Mouse (Mus musculus) adrenal gland (tissue): Measurements from ENCODE around the gene Timp3.

Source experiments
- intact Hi-C: fragments of 180-260 bp; cut with DNase I; formaldehyde crosslinking; loops from one replicate; pipeline ENCODE4 v1.15.1; 2025

Gene Timp3

DNA sequence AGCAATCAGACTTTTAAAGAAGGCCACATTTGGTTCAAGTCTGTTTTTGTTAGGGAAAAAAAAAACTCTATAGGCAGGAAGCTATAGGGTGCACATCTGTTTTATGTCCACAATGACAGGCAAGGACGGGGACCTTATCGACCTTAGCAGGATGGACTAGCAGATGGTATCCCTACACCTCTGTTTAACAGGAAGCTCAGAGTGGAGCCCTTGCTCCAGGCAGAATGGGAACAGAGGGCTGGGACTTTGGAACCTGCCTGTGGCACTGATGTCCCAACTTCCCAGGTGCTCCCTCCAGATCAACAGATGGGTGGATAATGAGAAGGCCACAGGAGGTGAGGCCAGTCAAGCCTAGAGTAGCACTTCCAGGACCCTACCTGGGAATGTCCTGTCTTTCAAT, 80.5 kb downstream of the Timp3 start:
- intact Hi-C loops = loop anchor here (10.0 kb wide), 1 partner anchor 64 kb away; no protein-coding TSS in a partner anchor

DNA sequence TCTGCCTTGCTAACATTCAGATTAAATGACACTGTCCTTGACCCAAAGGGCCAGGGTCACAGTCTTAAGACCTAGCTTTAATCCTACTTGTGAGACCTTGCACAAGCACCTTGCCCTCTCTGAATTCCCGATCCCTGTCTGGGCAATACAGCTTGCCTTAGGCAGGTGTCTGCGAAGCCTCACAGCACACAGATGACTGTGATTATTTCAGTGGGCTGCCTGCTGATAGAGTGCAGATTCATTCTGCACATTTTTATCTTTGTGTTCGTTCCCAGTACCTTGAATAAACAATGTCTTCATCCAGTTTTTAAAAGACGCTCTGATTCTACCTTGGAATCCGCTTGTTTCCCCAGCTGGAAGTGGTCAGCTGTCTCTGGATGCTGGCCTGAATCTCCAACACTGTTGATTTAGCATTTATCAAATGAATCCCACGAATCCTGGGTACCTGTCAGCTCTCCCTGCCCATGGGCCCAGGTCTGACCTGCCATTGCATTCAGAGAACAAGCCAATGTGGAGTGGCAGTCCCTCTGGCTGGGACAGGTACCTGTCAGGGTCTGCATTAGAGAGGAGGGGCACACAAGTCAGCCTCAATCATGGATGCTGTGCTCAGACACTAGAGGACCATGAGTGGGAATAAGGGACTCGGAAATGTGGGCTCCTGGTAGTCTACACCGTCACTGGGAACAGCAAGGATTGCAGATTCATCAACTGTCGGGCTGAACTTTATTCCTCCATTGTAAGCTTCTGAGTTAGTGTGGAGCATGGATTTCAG, 81.2 kb downstream of the Timp3 start:
- intact Hi-C loops = loop anchor here (10.0 kb wide), 1 partner anchor 63 kb away; no protein-coding TSS in a partner anchor

DNA sequence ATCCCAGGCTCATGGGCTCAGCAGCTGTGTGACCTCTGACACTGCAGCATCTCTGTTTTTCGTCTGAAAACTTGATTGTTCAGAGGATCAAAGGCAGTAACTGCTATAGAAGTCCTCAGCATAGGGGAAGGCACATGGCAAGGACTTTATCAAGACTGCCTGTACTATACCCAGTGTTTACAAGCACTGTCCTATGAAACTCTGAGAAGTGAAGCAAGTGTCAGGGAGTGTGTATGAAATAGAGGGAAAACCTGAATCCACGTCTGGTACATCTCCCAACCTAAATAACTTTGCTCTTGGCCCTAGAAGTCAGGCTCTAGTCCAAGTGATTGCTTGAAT, 81.7 kb downstream of the Timp3 start:
- intact Hi-C loops = loop anchor here (10.0 kb wide), 1 partner anchor 63 kb away; no protein-coding TSS in a partner anchor

DNA sequence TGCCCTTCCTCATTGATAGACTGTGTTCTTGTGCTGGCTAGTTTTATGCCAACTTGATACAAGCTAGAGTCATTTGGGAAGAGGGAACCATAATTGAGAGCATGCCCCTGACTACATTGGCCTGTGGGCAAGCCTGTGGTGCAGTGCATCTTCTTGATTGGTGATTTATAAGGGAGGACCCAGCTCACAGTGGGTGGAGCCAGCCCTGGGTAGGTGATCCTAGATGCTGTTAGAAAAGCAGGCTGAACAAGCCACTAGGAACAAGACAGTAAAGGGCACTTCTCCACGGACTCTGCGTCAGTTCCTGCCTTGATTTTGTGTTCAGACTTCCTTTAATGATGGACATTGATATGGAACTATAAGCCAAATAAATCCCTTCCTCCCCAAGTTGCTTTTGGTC, 84.5 kb downstream of the Timp3 start:
- intact Hi-C loops = loop anchor here (10.0 kb wide), 1 partner anchor 60 kb away; no protein-coding TSS in a partner anchor

DNA sequence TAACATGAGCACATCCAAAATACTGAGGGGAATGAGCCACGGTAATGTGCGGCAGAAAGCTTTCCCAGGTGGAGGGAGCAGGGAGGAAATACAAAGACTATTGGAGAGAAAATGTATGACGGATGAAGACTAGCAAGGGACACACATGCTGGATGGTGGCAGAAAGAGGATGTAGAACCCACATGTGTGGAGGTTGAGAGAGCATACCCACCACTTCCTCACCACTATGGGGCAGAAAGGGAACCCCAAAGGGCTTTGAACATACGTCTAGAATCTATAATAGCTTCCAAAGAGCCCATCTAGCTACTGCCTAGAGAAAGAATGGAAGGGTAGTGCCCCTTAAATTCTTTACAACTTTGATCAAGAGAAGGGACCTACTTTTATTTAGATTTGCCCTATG, 85.5 kb downstream of the Timp3 start:
- intact Hi-C loops = loop anchor here (10.0 kb wide), 1 partner anchor 59 kb away; no protein-coding TSS in a partner anchor

DNA sequence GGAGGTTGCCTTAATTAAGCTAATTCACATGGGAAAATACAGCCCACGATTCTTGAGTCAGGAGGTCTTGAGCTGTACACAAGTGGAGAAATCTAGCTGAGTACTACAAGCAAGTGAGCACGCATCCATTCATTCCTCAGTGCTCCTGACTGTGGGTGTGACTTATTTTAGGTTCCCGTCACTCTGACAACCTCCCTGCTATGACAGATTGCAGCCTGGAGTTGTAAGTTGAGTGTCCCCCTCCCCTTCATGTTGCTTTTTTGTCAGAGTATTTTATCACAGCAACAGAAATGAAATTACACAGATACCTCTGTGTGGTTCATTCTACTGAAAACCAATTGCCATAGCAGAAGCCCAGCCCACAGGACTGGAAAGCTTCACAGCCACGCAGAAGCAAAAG, 86.1 kb downstream of the Timp3 start:
- intact Hi-C loops = loop anchor here (10.0 kb wide), 1 partner anchor 59 kb away; no protein-coding TSS in a partner anchor

DNA sequence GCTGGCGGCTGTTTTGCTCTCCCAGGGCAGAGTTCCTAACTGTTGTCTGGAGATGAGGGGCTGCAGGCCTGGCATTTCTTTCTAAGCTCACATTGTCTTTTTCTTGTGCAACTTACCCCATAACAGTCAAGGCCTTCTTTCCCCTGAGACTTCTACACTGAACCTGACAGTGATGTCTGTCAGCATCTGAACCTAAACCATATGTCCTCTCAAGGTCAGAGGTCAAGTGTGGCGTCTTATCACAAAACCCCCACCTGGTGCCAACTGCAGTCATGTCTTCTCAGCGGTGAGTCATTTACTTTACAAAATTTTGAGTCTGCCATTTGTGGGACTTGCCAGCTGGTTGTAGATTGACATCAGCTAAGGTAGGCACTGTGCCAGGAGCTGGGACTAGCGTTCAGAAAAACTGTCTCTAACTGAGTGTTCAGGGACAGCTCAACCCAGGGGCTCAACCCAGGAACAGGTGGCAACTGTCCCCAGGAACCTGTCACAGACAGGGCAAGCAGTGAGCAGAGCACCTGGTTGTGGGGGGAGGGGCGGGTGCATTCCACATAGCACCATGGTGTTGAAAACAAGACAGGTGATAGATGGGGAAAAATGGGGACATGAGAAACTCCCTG, 87.8 kb downstream of the Timp3 start:
- intact Hi-C loops = loop anchor here (10.0 kb wide), 1 partner anchor 57 kb away; no protein-coding TSS in a partner anchor

DNA sequence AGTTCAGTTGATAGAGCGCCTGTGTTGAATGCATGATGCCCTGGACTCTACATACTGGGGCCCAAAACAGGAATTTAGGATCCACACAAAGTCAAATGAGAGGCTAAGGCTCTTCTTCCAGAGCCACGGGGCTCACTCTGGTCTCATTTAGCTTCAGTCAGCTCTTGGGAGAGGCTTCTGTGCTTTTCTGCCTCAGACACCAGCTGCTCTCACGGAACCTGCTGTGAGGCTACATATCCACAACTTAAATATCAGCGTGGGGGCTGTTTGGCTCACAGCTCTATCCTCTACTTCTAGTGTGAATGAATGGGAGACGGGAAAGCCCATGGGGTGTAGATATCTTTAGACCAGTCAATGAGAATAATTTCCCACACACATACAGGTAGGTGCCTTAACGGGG, 88.6 kb downstream of the Timp3 start:
- intact Hi-C loops = loop anchor here (10.0 kb wide), 1 partner anchor 56 kb away; no protein-coding TSS in a partner anchor

DNA sequence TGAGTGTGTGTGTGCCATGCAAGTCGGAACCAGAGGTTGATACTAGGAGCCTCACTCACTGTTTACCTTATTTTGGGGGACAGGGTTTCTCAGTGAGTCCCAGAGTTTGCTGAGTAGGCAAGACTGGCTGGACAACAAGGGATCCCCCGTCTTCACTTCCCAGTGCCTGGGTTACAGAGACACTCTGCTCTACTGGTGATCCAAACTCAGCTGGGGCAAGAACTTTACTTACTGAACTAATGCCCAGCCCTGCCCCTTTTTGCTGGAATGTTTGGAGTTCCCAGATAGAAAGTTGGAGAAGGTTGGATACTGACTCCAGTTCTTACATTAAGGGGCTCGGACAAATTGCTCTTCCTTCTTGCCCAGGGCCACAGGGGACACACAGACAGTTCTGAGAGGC, 89.2 kb downstream of the Timp3 start:
- intact Hi-C loops = loop anchor here (10.0 kb wide), 1 partner anchor 55 kb away; no protein-coding TSS in a partner anchor

DNA sequence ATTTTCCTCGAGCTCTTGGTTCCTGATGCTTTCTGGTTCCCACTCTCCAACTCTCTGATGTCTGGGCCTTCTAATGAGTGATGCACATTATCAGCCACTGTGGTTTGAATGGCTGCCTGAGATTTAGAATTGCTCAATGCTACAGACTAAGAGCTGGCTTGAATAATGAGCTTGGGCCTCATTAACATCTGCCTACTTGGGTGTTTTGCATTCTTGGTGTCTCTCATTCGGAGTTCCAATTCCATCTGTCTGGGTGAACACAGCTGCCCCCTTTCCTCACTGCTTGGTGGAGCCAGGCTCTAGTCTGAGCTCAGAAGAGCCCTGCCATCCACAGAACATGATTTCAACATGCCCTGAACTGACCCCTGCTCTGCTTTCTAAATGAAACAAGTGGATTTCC, 89.7 kb downstream of the Timp3 start:
- intact Hi-C loops = loop anchor here (10.0 kb wide), 1 partner anchor 55 kb away; no protein-coding TSS in a partner anchor

DNA sequence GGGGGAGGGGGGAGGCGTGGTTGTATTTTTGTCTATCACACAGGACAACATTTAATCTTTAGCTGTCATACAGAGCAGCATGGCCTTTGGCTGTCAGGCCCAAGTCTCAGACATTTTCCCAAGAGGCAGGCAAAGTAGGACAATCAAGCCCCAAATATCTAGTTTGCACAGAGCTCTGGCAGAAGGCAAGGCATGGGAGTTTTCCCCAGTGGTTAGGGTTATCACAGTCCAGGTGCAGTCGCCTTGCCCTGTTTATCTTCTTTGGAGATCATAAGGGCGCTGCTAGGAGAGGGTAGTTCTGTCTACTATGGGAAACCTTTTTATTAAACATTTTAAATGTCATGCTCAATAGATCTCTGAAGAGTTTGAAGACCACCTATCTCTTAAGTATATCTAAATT, 92.2 kb downstream of the Timp3 start:
- intact Hi-C loops = no loop called here

DNA sequence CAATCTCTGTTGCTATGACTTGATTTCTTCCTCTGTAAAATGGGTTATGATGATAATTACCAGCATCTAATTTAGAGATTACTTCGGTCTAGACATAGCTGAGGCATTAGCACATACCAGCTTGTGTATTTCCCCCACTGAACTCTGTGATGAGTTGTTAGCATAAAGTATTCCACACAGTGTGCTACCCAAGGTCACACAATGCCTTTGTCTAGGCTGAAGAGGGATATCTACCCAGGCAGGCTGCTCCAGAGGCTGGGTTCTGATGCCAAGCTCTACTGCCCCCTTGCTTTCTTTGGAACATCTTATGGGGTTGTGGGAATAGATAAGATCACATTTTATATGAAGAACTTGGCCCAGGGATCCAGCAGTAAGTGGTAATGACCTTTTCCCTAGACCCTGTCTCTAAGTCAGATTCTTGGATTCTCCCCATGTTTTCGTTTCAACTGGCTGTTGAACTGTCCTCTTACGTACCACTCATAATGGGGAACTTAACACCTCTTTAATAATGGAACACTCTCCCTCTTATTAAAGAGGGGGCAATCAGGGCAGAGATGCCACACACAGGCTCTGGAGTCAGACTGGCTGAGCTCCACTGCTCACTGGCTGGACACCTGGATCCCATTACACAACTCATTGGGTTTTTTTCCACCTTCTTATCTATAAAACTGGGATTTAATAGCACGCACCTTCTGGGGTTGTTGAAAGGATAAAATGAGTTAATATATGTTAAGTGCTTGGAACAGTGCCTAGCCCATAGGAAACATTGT, 97.6 kb downstream of the Timp3 start:
- intact Hi-C loops = no loop called here

DNA sequence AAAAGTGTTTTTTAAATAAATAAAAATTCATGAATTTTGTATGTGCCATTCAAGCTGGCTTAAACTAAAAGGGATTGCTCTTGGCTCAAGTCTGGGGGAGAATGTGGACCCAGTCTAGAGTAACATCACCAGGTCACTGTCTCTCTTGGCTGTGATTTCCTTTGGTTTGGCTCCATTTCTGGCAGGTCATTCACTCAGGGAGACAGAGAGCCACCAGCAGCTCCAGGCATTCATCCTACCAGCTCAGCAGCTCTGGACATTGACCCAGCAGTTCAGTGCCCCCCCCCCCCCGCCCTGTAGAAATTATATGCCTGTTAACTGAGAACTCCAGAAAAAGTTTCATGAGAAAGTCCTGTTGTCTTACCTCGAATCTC, 98.2 kb downstream of the Timp3 start:
- intact Hi-C loops = no loop called here
